Mouse (Mus musculus) hindlimb bud, embryonic 11.5 days (tissue): ENCODE measurements around the gene Pknox1.

Experiments
- DNase-seq: peaks from one replicate; pipeline ENCODE4 v3.0.0-alpha.2; 2012; ENCODE audit warnings: low read depth, low spot score; ENCODE audit errors: extremely low spot score

Pknox1 gene

DNA sequence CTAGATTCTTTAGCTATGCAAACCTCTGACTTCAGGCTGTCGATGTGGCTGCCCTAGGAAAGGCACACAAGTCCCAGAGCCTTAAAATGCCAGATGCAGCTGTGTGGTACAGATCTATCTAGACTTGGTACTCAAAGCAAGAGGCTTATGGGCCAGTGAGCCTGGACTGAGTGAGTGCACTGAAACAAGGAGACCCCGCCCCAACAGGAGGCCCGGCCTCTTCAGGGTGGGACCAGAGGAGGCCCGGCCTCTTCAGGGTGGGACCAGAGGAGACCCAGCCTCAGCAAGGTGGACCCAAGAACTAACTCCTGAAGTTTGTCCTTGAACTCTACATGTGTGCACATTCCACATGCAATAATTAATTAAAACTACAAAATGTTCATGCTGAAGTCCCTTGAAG, 78.4 kb downstream of the Pknox1 start:
- DNase-seq: no peak

DNA sequence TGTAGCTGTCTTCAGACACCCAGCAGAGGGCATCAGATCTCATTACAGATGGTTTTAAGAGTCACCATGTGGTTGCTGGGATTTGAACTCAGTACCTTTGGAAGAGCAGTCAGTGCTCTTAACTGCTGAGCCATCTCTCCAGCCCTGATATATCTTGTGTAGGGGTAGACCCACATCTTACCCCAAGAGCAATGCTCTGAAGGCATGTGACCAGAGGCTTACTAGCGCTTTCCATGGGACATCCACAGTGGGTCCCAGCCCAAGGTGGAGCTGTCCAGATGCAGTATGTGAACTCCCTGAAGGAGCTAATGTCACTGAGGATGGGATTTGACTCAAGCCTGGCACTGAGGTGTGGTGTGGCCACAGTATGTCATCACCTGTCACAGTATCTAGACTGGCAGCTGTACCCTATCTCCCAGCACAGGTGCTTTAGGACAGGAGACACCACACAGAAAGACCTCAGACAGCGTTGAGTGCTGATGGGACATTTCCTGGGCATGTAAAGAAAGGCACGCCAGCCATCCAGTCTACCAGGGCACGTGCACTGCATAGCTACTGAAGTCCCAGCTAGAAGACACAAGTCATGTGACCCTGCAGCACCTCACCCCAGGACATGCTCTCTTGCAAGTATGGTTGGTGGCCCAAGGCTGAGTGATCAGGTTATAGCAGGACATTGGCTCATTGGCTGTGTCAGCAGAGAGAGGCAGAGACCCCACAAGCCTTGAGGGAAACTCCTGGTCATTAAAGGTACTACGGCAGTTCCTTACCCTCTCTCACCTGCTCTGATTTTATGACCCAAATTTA, 81.9 kb downstream of the Pknox1 start:
- DNase-seq: no peak

DNA sequence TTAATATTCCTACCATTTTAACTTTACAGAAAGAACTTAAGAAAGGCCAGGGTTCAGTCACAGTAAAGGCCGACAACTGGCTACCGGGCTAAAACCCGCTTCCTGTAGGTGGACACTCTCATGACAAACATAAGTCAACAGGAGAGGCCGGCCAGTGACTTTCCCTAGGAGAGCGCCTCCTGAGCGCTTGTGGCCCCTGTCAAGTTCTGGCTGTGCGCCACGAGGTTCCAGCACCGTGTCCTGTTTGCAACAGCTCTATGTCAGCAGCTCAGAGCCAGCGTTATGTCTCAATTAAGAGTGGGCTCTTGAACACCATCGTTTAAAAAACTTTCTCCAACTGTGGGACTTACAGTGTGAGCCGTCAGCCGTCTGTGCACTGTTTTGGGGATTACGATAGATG, 87.6 kb downstream of the Pknox1 start:
- DNase-seq: no peak

DNA sequence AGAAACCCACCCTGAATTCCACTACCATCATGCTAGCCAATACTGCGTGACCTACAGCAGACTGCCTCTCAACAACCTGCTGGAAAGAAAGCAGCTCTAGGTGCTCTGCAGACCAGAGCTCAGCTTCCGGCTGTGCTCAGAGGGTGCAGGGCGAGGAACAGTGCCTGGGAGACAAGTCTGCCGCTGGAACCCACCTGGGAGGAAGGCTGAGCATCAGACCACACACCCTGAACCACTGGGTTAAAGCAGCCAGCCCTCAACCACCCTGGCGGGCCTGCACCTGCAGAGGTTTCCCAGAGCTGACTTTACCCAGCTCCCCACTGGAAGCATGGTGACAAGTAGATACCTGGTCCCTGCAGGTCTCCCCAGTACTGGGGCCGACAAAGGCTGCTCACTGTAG, 88.7 kb downstream of the Pknox1 start:
- no peak for DNase-seq

DNA sequence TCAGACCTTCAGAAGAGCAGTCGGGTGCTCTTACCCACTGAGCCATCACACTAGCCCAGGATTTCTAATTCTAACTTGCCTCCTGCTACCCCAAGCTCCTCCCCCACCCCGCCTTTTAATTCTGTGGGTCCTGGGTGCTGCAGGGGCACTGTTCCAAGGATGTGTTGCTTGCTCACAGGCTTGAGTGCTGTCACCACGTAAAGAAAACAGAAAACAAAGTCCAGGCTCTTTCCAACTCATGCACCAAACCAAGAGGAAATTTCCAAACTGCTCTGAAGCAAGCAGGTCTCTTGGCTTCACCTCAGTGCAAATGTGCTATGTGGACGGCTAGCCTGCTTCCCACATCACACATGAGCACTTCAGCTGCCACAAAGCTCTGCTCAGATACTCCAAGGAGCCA, 90.8 kb downstream of the Pknox1 start:
- DNase-seq: no peak

DNA sequence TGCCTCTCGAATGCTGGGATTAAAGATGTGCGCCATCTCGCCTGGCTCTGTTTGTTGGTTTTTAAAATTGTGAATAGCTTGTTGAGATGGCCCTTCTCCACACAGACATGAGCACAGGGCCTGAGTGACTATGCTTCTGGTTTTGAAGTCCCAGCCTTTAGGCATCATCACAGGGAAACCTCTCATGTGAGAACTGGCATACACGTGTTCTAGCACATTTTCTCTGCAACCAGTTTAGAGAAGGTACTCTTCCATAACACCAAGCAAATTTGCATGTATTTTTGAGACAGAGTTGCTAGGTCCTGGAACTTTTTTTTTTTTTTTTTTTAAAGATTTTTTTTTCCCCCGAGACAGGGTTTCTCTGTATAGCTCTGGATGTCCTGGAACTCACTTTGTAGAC, 92.1 kb downstream of the Pknox1 start:
- no peak for DNase-seq
